Mouse (Mus musculus): ENCODE measurements around the gene Mta2.
"Not testable (repeated sequence)": the region's sequence is repeated elsewhere in the genome, so short reads cannot be mapped to it uniquely, and the experiment has no call there.

Gene Mta2

GRCm38 (mm10) chr19:8966590-8967372 lies 25.1 kb downstream of the Mta2 start, which contains the start of gene Eef1g:
Gene Eef1g, plus strand, starts transcription at chr19:8967041.
- peak; percentile 98 to 99 for DNase-seq (ENCODE audit: low spot score in 2 of 2)

- DNase-seq (ENCODE audit: low spot score in 2 of 2), result no peak
Observed at GRCm38 (mm10) chr19:8967373-8967743, 25.7 kb downstream of the Mta2 start.

- DNase-seq (ENCODE audit: low spot score in 2 of 2), result no peak
Observed at GRCm38 (mm10) chr19:8967893-8968292, 26.2 kb downstream of the Mta2 start.

- not testable (repeated sequence) for DNase-seq (ENCODE audit: low spot score in 2 of 2)
Observed at GRCm38 (mm10) chr19:8972491-8972890, 30.8 kb downstream of the Mta2 start.

- DNase-seq (ENCODE audit: low spot score in 2 of 2), result no peak
Observed at GRCm38 (mm10) chr19:8974638-8975037, 33.0 kb downstream of the Mta2 start.

GRCm38 (mm10) chr19:8975491-8975890 lies 33.8 kb downstream of the Mta2 start:
- no peak for DNase-seq (ENCODE audit: low spot score in 2 of 2)

GRCm38 (mm10) chr19:8976535-8976934 lies 34.9 kb downstream of the Mta2 start:
- DNase-seq (ENCODE audit: low spot score in 2 of 2), result peak in 1 of 2 experiments; percentile 46

GRCm38 (mm10) chr19:8980771-8981170 lies 39.1 kb downstream of the Mta2 start:
- no peak for DNase-seq (ENCODE audit: low spot score in 2 of 2)

GRCm38 (mm10) chr19:8981450-8982168 lies 39.9 kb downstream of the Mta2 start:
- no peak for DNase-seq (ENCODE audit: low spot score in 2 of 2)

GRCm38 (mm10) chr19:8982303-8983149 lies 40.9 kb downstream of the Mta2 start:
- no peak for DNase-seq (ENCODE audit: low spot score in 2 of 2)

GRCm38 (mm10) chr19:8983150-8983650 lies 41.5 kb downstream of the Mta2 start:
- DNase-seq (ENCODE audit: low spot score in 2 of 2), result peak in 1 of 2 experiments; percentile 47

GRCm38 (mm10) chr19:8984255-8984868 lies 42.7 kb downstream of the Mta2 start:
- peak; percentile 63 to 69 for DNase-seq (ENCODE audit: low spot score in 2 of 2)

- DNase-seq (ENCODE audit: low spot score in 2 of 2), result no peak
Observed at GRCm38 (mm10) chr19:8985891-8986290, 44.2 kb downstream of the Mta2 start.

GRCm38 (mm10) chr19:8987816-8988215 lies 46.1 kb downstream of the Mta2 start:
- no peak for DNase-seq (ENCODE audit: low spot score in 2 of 2)

- no peak for DNase-seq (ENCODE audit: low spot score in 2 of 2)
Observed at GRCm38 (mm10) chr19:8988346-8989065, 46.8 kb downstream of the Mta2 start.

- peak; percentile 82 to 84 for DNase-seq (ENCODE audit: low spot score in 2 of 2)
Observed at GRCm38 (mm10) chr19:8989066-8989566, 47.4 kb downstream of the Mta2 start, which contains the start of gene Ahnak. Gene Ahnak, plus strand, starts transcription at chr19:8989284.

GRCm38 (mm10) chr19:8989567-8990431 lies 48.1 kb downstream of the Mta2 start:
- peak; percentile 93 to 94 for DNase-seq (ENCODE audit: low spot score in 2 of 2)

GRCm38 (mm10) chr19:8990432-8991102 lies 48.9 kb downstream of the Mta2 start:
- DNase-seq (ENCODE audit: low spot score in 2 of 2), result no peak

All from urinary bladder, postnatal 4 days (tissue).